In the genomic region with DNA sequence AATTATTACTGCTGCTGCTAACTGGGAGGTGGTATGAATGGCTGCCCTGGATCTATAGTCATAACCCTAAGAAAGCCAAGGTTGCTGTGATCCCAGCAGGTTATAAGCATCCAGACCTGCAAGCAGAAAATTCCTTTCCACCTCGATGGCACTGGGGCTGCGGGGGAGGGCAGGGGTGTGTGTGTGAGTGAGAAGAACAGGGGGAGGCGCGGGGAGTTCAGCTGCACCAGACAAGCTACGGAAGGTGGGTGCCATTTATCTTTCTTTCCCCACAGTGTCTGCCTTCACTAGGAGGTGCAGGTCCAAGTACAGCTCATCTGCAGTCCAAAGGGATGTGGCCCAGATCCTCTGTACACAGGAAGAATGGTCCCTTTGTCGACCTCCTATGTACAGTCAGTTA, we compare ENCODE assay signal across 22 mouse cellular contexts.
DNase-seq lines count a peak whose midpoint lies in the region; ATAC-seq lines count a peak whose summit lies in the region.
"Had no signal": no experiment of that assay in that cellular context is flagged by ENCODE, and none has a peak within 500 bp of the region (broad histone marks: within the 10 kb centered on the region; RNA-seq: fewer than 3 reads in every experiment).

No protein-coding gene starts in this region.

- no peak overlapping the region for H3K4me2 ChIP-seq in heart, embryonic 16.5 days (ENCODE audit: low read depth, low read length)
- H3K4me2 ChIP-seq in kidney, embryonic 16.5 days (replicated peaks; ENCODE audit: low read depth, low read length) = no peak overlapping the region
- H3K4me2 ChIP-seq: embryonic facial prominence, embryonic 12.5 days; forebrain, embryonic 13.5 days; forebrain, embryonic 15.5 days had no signal

- H3K9me3 ChIP-seq in heart, embryonic 16.5 days (replicated peaks; ENCODE audit: control insufficient read depth, low read length) = no peaks in the 10 kb centered on the region
- no peaks in the 10 kb centered on the region for H3K9me3 ChIP-seq in kidney, embryonic 16.5 days (ENCODE audit: low read length)
- H3K9me3 ChIP-seq: embryonic facial prominence, embryonic 10.5 days; embryonic facial prominence, embryonic 12.5 days; forebrain, embryonic 13.5 days; forebrain, embryonic 15.5 days had no signal

- DNase-seq in heart, postnatal 10 days = no peak
- no peak for DNase-seq in kidney, postnatal 10 days
- peak; percentile 57 to 69 for DNase-seq in kidney, postnatal 4 days
- DNase-seq in kidney, adult 18-20 months = no peak
- peak; percentile 31 for DNase-seq in brain, adult 2 months (ENCODE audit: low read depth, low spot score)
- no peak for DNase-seq in adipocyte (ENCODE audit: low spot score)
- DNase-seq: adrenal gland, adult 2 months; adrenal gland, postnatal 10 days; adrenal gland, postnatal 25 days; cerebellum, adult 11-12 months; cerebellum, adult 2 months; cerebellum, adult 9-10 months; cerebellum, postnatal 14 days; forebrain, postnatal 0 days had no signal

- 0 out of 2 replicates have a peak, but pooled peaks have one; percentile 14 for ATAC-seq in heart, embryonic 16.5 days (replicated peaks; ENCODE audit: extremely low read depth, insufficient read depth, low FRiP score)
- ATAC-seq in kidney, embryonic 16.5 days (ENCODE audit: low FRiP score, low TSS enrichment) = peak; percentile 32; the same call in 1 of the 2 replicates
- ATAC-seq: activated CD4-positive, CD25-positive, alpha-beta regulatory T cell, adult 4 months; forebrain, embryonic 13.5 days; forebrain, embryonic 15.5 days; forebrain, postnatal 0 days; Patski had no signal

- H3K27ac ChIP-seq in heart, embryonic 16.5 days (ENCODE audit: low read length) = no peak overlapping the region
- no peak overlapping the region for H3K27ac ChIP-seq in kidney, embryonic 16.5 days (ENCODE audit: low read length)
- H3K27ac ChIP-seq: embryonic facial prominence, embryonic 10.5 days; embryonic facial prominence, embryonic 12.5 days; forebrain, embryonic 13.5 days; forebrain, embryonic 15.5 days had no signal

- peaks cover 16% of the 10 kb centered on the region for H3K36me3 ChIP-seq in heart, embryonic 16.5 days (ENCODE audit: control insufficient read depth, insufficient read depth)
- H3K36me3 ChIP-seq in kidney, embryonic 16.5 days (ENCODE audit: insufficient read depth, low read length) = no peaks in the 10 kb centered on the region
- H3K36me3 ChIP-seq: embryonic facial prominence, embryonic 10.5 days; embryonic facial prominence, embryonic 12.5 days; forebrain, embryonic 15.5 days had no signal

- H3K27me3 ChIP-seq in heart, embryonic 16.5 days (ENCODE audit: control insufficient read depth, insufficient read depth, low read length) = no peaks in the 10 kb centered on the region
- H3K27me3 ChIP-seq in kidney, embryonic 16.5 days (ENCODE audit: insufficient read depth, low read length) = no peaks in the 10 kb centered on the region
- H3K27me3 ChIP-seq: embryonic facial prominence, embryonic 12.5 days; forebrain, embryonic 13.5 days; forebrain, embryonic 15.5 days; Patski had no signal

- H3K4me1 ChIP-seq in heart, embryonic 16.5 days (ENCODE audit: control insufficient read depth, insufficient read depth, low read length) = peaks cover 10% of the 10 kb centered on the region
- H3K4me1 ChIP-seq in kidney, embryonic 16.5 days (ENCODE audit: insufficient read depth, low read length) = 0 out of 2 replicates have a peak, but pooled peaks cover 14% of the 10 kb centered on the region
- H3K4me1 ChIP-seq: embryonic facial prominence, embryonic 10.5 days; forebrain, embryonic 15.5 days had no signal

- 63% methylated on average over 6 of the region's 6 CpGs for WGBS in heart, embryonic 16.5 days
- WGBS in kidney, embryonic 16.5 days = 41% methylated on average over 6 of the region's 6 CpGs

- no peak overlapping the region for H3K4me3 ChIP-seq in heart, embryonic 16.5 days (ENCODE audit: low read length)
- H3K4me3 ChIP-seq in kidney, embryonic 16.5 days (ENCODE audit: low read length) = no peak overlapping the region
- H3K4me3 ChIP-seq: embryonic facial prominence, embryonic 10.5 days; embryonic facial prominence, embryonic 12.5 days; forebrain, embryonic 13.5 days; forebrain, embryonic 15.5 days had no signal

- no peak overlapping the region for H3K9ac ChIP-seq in heart, embryonic 16.5 days (ENCODE audit: low read length)
- H3K9ac ChIP-seq in kidney, embryonic 16.5 days (replicated peaks; ENCODE audit: low read length) = no peak overlapping the region
- H3K9ac ChIP-seq: embryonic facial prominence, embryonic 12.5 days; forebrain, embryonic 13.5 days; forebrain, embryonic 15.5 days; forebrain, postnatal 0 days had no signal

- intact Hi-C loops in heart, postnatal 10 days (cut with DNase I) = no loop called here

Comparison
In these comparisons a context has a peak if more than half of its experiments do, and no peak if none do; other contexts are left out.
1. DNase-seq: peak in kidney, postnatal 4 days (2 of 2) and brain, adult 2 months (single experiment); none in heart, postnatal 10 days (0 of 2), kidney, postnatal 10 days (single experiment), kidney, adult 18-20 months (single experiment) and adipocyte (single experiment).